Mouse (Mus musculus): Measurements from ENCODE around the gene Plppr2.

- TF ChIP-seq ZC3H11A (IDR thresholded peaks at IDR 0.05; ENCODE audit: borderline replicate concordance, low read depth, low read length): no peak
- no peak for TF ChIP-seq MAFK (IDR thresholded peaks at IDR 0.05; ENCODE audit: insufficient read depth, low read depth, low read length)
- no peak for TF ChIP-seq ZNF384 (IDR thresholded peaks at IDR 0.05; ENCODE audit: low read depth, low read length)
Measured at GRCm38 (mm10) chr9:21926784-21927183, 10.0 kb upstream of the Plppr2 start.

All from ES-E14 (cell line).